Mouse (Mus musculus) hematopoietic stem cell, adult 5-6 weeks (primary cell): ENCODE results near the gene Pax6. TPM values are rescaled to one million over a fixed set of nuclear protein-coding genes. Genes with fewer than 3 reads are reported as not detected.

Source experiments
- ATAC-seq, 2 experiments: fragments of 125-278 bp in 1 of 2; replicated peaks in 1 of 2; 2 replicates each; pipeline ENCODE4 v1.8.0; 2016 to 2017; ENCODE audit warnings: inconsistent platforms in 2 of 2, mild to moderate bottlenecking in 2 of 2, moderate number of reproducible peaks in 2 of 2, low read depth in 1 of 2, moderate TSS enrichment in 1 of 2; ENCODE audit not compliant: low FRiP score in 2 of 2, poor library complexity in 2 of 2, severe bottlenecking in 2 of 2, insufficient read depth in 1 of 2, low TSS enrichment in 1 of 2
- total RNA-seq: library from RNA; stranded (forward); fragments of 172-1452, 232-1000 nt; gene quantifications from 2 replicates; pipeline ENCODE4 v1.2.3, GENCODE M21; 2017

The Pax6 gene
- total RNA-seq, 1 experiment from 2014 or later = not detected

- ATAC-seq = no peak
Observed at GRCm38 (mm10) chr2:105669881-105670730, 1.4 kb downstream of the Pax6 start.

DNA sequence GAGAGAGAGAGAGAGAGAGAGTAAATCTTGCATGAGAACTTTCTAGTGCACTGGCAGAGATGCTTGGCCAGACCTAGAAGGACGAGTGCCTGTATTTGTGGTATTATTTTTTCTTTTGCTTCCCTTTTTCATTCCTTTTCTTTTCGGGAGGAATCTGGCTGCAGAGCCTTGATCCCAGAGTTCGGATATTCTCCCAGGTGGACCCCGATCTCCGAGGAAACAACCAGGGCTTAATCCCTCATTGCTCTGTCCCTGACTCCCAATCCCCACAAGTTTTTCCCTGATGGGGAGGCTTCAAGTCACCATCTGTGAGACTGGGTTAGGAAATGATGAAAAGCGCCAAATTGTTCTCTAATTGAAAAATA is 2.0 kb downstream of the Pax6 start:
- no peak for ATAC-seq

DNA sequence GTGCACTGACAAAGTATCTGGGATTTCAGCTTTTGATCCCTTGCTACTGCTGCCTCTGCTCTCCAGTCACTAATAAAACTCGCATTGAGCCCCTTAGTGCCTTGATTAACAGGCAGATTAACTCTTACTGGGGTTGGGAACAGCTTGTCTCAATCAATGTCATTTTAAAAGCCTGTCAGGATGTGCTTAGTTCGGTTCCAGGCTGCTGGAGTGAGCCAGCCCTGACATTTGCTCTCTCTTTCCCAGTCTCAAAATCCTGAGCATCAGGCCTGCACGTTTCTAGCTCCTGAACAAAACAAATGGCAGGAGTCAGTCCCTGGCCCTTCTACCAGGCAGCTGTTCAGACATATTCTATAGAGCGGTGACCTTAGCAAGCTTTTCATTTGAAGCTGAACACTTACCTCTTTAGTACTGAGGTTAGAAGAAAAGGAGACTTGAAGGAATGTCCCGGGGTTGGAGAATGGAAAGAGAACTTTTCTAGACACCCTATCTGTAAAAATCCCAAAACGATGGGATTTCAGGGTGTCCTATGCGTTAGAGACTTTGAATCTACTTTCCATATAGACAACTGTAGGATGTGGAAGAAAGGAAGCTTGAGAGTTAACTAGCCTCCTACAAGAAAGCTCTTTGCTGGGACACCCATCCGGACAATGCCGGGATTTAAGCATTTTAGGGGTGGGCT is 2.6 kb downstream of the Pax6 start:
- no peak for ATAC-seq

DNA sequence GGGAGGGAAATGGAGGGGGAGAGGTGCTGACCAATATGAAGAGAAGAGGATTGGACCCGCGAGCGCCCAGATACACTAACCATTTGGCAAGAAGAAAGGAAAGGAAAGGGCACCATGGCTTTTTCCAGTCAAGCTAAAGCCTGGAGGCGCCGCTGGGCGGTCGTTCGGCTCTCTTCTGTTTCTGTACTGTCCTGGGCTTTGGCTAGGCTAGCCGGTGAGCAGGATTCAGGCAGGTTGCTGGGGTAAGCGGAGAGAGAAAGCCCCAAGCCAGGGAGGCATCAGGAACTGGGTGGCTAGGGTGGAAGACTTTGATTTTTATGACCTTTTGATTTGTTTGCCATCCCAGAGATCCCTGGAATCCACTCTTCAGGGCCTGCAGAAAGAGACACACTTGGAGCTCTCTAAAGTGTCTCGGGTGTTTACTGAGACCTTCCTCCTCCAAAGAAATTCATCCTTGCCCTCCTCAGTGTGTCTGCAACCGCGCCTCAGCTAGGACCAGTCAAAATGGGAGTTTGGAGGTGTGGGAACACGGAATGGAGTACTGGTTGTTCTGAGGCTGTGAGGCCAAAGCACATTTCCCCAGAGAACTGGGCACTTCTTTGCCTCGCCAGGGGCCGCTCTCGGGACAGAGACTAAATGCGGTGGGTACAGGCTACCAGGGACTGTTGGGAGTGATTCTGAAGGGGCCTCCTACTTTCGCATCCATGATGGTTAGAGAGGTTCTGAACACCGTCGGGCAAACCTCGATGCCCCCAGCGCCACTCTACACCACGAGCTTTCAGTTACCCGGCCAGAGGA is 3.3 kb downstream of the Pax6 start:
- no peak for ATAC-seq

DNA sequence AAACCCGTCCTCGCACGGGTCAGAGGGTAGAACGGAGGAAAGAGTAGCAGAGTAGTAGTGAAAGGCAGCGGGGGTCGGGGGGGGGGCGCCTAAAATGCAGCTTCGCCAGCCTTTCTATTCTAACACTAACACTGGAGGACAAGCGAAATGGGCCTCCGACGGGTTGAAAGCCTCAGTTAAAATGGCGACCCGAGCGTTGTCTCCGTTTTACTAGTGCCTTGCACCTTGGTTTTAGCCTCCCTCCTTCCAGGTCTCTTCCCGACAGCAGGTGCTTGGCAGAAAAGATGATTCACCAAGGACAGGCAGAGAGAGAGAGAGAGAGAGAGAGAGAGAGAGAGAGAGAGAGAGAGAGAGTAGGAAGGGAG is 3.9 kb downstream of the Pax6 start:
- no peak for ATAC-seq

DNA sequence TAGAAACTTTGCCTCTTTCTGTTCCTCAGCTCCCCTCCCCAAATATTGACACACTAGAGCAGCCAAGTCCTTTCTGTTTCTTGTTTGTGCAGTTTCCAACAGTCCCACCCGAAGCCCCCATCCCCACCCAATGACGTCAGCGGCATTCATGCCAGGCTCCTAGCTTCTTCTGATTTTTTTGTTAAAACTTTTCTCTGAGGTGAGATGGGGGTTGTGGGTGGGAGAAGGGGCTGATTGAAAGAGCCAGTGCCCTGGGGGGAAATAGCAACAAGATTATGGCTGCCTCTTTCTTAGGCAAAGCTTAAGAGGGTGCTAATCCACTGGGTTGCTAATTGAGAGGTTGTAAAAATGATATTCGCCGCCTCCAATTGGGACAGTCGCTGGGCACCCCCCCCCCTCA is 4.4 kb downstream of the Pax6 start:
- no peak for ATAC-seq

DNA sequence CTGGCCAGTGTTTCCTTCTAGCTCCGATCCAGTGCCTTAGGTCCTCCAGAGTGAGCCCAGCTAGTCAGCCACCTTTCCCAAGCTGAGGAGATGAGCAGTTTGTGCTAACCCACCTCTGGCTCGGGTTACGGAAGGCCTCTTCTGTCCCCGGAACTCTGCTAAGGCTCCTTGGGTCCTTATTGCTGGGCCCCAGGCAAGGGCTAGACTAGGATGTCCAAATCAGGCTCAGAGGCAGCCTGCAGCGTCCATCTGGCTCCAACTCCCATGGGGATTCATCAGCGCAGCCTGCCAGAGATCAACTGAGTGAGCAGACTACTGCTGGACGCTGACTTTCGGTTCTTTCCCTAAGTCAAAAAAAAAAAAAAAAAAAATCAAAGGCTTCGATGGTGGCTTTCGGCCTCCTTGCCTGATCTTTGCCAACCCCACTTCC is 4.9 kb downstream of the Pax6 start:
- 0 out of 4 replicates have a peak, but pooled peaks of 1 of the 2 experiments have one; percentile 1 for ATAC-seq

GRCm38 (mm10) chr2:105674061-105674874 is 5.6 kb downstream of the Pax6 start:
- ATAC-seq = peak in 1 of 2 experiments; percentile 13; a peak in 1 of 4 replicates

- peak; percentile 47 to 63 for ATAC-seq
Observed at GRCm38 (mm10) chr2:105674875-105675729, 6.4 kb downstream of the Pax6 start.

GRCm38 (mm10) chr2:105675730-105676079 is 7.0 kb downstream of the Pax6 start:
- no peak for ATAC-seq

DNA sequence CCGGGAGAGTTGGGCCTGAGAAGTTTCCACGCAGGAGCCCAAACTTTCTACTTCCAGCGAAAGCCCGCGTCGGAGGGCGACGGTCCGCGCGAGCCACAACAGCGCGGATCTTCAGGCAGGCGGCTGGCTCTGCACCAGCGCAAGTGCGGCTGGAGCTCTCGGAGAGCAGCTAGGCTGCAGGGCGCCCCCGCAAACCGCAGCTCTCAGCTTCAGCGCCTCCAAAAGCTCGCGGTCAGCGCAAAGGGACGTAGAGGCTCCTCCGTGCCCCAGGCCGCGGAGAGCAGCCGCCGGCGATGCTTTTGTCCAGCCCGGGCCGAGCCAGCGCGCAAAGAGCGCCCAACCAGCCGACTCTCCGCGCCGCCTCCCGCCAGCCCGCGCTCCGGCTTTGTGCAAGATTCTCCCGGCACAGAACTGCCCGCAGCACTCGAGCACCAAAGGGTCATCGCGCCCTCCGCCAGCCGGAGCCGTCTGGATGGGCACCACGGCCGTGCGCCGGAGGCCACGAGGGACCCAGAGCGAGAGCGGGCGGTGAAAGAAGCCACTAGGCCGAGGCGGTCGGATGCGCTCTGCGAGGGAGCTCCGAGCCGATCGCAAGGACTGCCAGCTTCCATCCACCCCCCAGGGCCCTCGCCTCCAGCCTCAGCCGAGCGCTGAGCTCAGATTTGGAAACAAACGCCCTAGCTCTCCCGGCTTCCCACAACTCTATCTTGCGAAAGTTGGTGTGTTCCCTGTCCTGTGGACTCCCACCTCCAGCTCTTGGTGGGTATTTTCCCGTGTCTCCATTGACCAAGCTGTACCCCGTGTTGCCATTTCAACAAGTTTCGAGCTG is 7.6 kb downstream of the Pax6 start:
- ATAC-seq = no peak; a peak in 1 of 4 replicates

DNA sequence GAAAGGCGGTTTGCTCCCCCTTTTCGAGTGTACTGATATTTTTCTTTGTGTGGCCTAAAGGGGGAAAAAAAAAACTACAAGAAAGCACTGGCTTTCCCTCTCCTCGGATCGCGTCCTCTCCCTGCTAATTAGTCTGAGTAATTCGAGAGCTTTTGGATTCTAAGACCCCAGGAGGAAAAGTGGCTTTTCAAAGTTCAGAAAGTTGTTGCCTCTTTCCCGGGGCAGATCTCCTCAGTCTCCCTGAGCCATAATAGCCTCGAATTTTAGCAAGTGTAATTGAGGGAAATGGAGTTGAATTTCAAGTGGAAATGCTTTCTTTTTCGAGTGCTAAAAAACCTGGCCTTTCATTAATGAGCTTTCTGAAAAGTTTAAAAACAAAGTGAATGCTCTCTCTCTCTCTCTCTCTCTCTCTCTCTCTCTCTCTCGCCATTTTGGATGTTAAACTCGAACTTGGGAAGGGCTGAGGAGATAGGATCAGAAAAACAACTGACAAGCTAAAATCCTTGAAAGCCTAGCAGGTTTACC is 8.3 kb downstream of the Pax6 start:
- ATAC-seq = no peak

DNA sequence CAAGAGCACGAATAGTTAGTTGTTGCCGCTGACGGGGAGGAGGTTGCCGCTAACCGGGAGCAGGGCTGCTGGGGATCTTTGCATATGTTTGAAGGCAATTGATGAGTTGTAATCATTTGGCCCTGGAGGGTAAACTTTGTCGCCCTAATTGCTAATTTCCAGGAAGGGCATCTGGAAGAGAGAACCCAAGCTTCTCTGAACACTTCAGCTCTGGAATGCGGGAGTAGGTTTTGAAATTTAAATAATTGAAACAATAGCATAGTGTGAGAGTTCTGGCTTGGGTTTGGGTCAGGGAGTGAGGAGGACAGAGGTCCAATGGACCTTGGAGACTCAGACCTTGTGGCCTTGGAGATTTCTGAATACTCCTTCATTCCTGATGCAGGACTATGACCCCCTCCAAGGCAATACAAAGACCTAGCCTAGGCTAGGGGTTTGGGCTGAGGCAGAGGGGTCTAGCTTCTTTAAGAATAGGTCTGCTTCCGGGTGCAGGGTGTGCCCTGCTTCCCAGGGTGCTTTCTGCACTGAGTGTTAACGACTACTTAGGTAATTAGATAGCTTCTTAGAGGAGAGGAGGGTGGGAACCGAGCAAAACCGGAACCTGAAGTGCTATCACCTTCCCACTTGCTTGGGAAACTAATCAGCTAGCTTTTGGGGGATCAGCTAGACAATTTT is 8.9 kb downstream of the Pax6 start:
- ATAC-seq = no peak

DNA sequence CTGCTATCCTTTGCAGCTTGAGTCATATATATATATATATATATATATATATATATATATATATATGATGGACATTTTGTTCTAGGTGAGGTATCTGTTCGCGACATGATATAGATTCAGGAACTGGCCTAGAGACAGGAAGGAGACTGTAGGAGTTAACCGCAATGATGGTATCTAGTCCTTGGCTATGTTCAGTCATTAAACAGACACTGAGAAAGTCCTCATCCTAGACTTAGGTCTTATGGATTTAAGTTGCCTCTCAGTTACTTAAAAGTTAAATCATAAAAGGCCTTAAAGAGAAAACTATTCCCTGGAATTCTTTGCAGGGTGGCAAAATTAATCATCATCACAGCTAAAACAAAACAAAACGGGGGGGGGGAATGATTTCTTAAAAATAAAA is 9.6 kb downstream of the Pax6 start:
- no peak for ATAC-seq

- ATAC-seq = no peak
Observed at GRCm38 (mm10) chr2:105678880-105679321, 10.2 kb downstream of the Pax6 start.
